Mouse (Mus musculus) inflammation-experienced regulatory T-cells (primary cell): Measurements from ENCODE around the gene Ighmbp2. TPM values are rescaled to one million over a fixed set of nuclear protein-coding genes. Genes with fewer than 3 reads are reported as not detected.

Experiments
- polyA plus RNA-seq, 2 experiments: library from polyadenylated mRNA; unstranded; fragments of 100-300 nt; shearing (Covaris generic); gene quantifications; one replicate each; pipeline ENCODE4 v1.2.1; 2017

Ighmbp2 gene
- polyA plus RNA-seq: 10 to 100 TPM; 14.2 to 15.3 TPM

DNA sequence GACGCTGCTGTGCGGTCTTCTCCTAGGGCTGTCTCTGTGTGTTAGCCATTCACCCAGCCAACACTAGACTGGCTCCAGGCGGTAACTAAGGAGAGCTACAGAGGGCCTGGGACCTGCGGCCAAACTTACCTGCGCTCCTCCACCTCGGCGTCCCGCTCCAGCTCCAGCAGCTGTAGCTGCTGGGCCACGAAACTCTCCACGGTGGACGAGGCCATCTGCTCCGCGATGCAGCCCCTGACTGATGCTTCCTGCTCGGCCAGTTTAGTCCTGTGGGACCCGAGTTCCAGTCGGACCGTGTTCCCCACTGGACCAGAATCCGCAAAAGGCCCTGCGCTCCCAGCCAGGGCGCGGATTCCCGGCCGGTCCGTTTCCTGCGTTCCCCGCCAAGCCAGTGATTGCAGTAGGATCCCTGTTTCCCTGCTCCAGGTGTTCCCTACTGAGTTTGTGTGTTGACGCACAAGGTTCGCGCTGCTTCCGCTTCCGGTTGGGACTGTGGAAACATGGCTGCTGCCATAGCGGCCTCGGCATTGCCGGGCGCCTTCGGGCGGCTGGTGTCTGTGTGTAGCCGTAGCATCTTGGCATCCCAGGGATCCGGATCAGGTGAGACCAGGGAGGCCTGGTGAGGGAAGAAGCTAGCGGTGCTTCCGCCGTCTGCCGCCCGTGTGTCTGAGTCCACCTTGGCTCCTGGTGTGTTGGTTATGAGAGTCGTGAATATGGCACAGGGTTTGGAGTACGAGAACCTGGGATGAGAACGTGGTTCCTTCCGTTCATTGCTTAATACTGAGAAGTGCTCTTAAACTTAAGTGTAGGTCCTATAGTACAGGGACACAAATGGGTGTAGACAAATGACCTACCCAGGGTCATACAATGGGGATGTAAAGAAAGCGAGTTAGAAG, at the start of gene Ighmbp2, which contains the start of gene Mrpl21:
Gene Ighmbp2, minus strand, starts transcription at position 446 of the 896 bp plus-strand sequence.
Gene Mrpl21, plus strand, starts transcription at position 330 of the 896 bp plus-strand sequence.

DNA sequence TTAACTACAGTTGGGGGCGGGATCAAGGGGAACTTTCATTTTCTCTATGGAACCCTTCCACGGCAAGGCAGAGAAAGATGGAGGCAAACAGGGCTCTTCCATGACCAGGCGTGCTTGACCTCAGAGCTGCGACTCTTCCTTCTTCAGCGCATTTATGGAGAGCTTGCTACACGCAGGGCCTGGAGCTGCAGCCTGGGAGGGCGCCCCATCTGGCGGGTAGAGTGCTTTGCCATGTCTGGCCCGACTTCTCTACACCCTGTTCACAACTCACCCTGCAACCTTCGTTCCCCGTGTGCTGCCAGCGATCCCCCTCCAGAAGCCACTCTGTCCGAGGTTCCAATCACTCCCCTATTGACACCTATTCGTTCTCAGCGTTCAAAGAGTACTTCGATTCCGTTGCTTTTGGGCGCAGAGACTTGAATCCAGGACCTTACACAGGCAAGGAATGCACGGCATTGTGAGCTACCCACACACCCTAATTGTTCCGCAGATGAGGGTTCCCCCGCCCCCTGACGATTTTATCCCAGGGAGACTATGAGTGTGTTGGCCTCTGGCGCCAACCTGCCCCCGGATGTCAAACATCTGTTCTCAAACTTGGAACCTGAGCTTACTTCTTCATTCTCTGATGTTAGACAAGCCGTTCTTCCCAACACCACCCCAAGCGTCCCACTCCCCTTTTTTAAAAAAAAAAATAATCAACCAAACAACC, 39.6 kb upstream of the Ighmbp2 start, which contains the start of gene Cpt1a:
Gene Cpt1a, plus strand, starts transcription at position 74 of the 709 bp plus-strand sequence.

Other genes starting within 250 kb of the Ighmbp2 start
- gene Mrpl21, start 116 bp downstream of the Ighmbp2 start, polyA plus RNA-seq: 10 to 100 TPM; 89.7 to 93.4 TPM
- gene Cpt1a, start 39.3 kb upstream of the Ighmbp2 start, polyA plus RNA-seq: 10 to 100 TPM; 35.3 to 49.9 TPM
- 1 to 10 TPM in 1 of 2 experiments, under 1 TPM in 1; 0.22 to 1.7 TPM for gene Tesmin, start 105.8 kb upstream of the Ighmbp2 start, polyA plus RNA-seq
- gene Gal, start 131.5 kb upstream of the Ighmbp2 start, polyA plus RNA-seq: under 1 TPM in 1 of 2 experiments, not detected in 1; 0.20 TPM